Mouse (Mus musculus): ENCODE measurements around the gene Wipf2. TPM values are rescaled to one million over a fixed set of nuclear protein-coding genes. Genes with fewer than 3 reads are reported as not detected.

The Wipf2 gene
- polyA plus RNA-seq, 1 experiment from 2014 or later, result 5.4 TPM

DNA sequence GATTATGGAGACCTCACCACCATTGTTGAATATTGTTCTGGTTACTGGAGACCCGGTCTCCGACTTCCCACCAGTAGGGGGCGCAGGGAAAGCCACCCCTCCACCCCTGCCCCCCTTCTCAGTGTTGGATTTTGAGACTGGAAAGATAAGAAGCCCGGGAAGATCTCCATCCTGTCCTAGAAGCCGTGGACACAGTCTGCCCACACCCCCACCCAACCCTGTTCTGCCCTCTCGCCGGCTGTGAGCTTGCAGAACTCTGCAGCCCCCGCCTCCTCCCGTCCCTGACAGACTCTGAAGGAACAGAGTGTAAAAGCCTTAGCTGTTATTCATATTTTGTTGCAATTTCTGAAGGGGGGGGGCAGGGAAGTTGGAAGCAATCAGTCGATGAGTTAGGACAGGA, 90.9 kb downstream of the Wipf2 start:
- no peaks in the 10 kb centered on the region for H3K27me3 ChIP-seq (replicated peaks; ENCODE audit: low read depth, poor library complexity, severe bottlenecking)
- WGBS, result 5% methylated on average over 10 of the region's 10 CpGs
- peak; percentile 88 for DNase-seq (ENCODE audit: low spot score)
- H3K4me1 ChIP-seq, result peaks cover 72% of the 10 kb centered on the region
- peak overlapping the region; percentile 42 for H3K4me3 ChIP-seq
- H3K9me3 ChIP-seq, result no peaks in the 10 kb centered on the region
- peak overlapping the region; percentile 82 for H3K27ac ChIP-seq (replicated peaks)
- peaks cover 66% of the 10 kb centered on the region for H3K36me3 ChIP-seq (replicated peaks)

Other genes with a start within 250 kb of the Wipf2 start
- gene Gm12355, start 238.0 kb upstream of the Wipf2 start, polyA plus RNA-seq (2016; fragmentation: Nextera tagmentation; extraction: Ambion mirVana), result 1.3 and 2.0 TPM in 2 replicates
- gene Gsdma3, start 237.3 kb upstream of the Wipf2 start, polyA plus RNA-seq (2016; fragmentation: Nextera tagmentation; extraction: Ambion mirVana), result not detected in 2 replicates
- gene Gsdma2, start 216.9 kb upstream of the Wipf2 start, polyA plus RNA-seq (2016; fragmentation: Nextera tagmentation; extraction: Ambion mirVana), result not detected in 2 replicates
- gene Gsdma, start 199.3 kb upstream of the Wipf2 start, polyA plus RNA-seq (2016; fragmentation: Nextera tagmentation; extraction: Ambion mirVana), result not detected in 2 replicates
- gene Psmd3, start 181.1 kb upstream of the Wipf2 start, polyA plus RNA-seq (2016; fragmentation: Nextera tagmentation; extraction: Ambion mirVana), result 249 and 262 TPM in 2 replicates
- not detected in 2 replicates for gene Csf3, start 162.4 kb upstream of the Wipf2 start, polyA plus RNA-seq (2016; fragmentation: Nextera tagmentation; extraction: Ambion mirVana)
- 73.9 and 78.1 TPM in 2 replicates for gene Med24, start 134.2 kb upstream of the Wipf2 start, polyA plus RNA-seq (2016; fragmentation: Nextera tagmentation; extraction: Ambion mirVana)
- gene Thra, start 123.0 kb upstream of the Wipf2 start, polyA plus RNA-seq (2016; fragmentation: Nextera tagmentation; extraction: Ambion mirVana), result 8.8 and 9.1 TPM in 2 replicates
- 1.1 and 1.8 TPM in 2 replicates for gene Nr1d1, start 88.3 kb upstream of the Wipf2 start, polyA plus RNA-seq (2016; fragmentation: Nextera tagmentation; extraction: Ambion mirVana)
- gene Msl1, start 68.1 kb upstream of the Wipf2 start, polyA plus RNA-seq (2016; fragmentation: Nextera tagmentation; extraction: Ambion mirVana), result 23.4 and 23.5 TPM in 2 replicates
- 47.5 and 48.3 TPM in 2 replicates for gene Casc3, start 58.7 kb upstream of the Wipf2 start, polyA plus RNA-seq (2016; fragmentation: Nextera tagmentation; extraction: Ambion mirVana)
- gene Rapgefl1, start 26.9 kb upstream of the Wipf2 start, polyA plus RNA-seq (2016; fragmentation: Nextera tagmentation; extraction: Ambion mirVana), result 1.4 and 1.8 TPM in 2 replicates
- gene Cdc6, start 44.2 kb downstream of the Wipf2 start, polyA plus RNA-seq (2016; fragmentation: Nextera tagmentation; extraction: Ambion mirVana), result 65.1 and 69.1 TPM in 2 replicates
- 34.0 and 35.6 TPM in 2 replicates for gene Rara, start 64.2 kb downstream of the Wipf2 start, polyA plus RNA-seq (2016; fragmentation: Nextera tagmentation; extraction: Ambion mirVana)
- 0.25 TPM in 1 of 2 replicates, not detected in the other for gene Gjd3, start 119.4 kb downstream of the Wipf2 start, polyA plus RNA-seq (2016; fragmentation: Nextera tagmentation; extraction: Ambion mirVana)
- 332 and 336 TPM in 2 replicates for gene Top2a, start 160.6 kb downstream of the Wipf2 start, polyA plus RNA-seq (2016; fragmentation: Nextera tagmentation; extraction: Ambion mirVana)
- 658 and 684 TPM in 2 replicates for gene Igfbp4, start 177.6 kb downstream of the Wipf2 start, polyA plus RNA-seq (2016; fragmentation: Nextera tagmentation; extraction: Ambion mirVana)
- gene Tns4, start 225.7 kb downstream of the Wipf2 start, polyA plus RNA-seq (2016; fragmentation: Nextera tagmentation; extraction: Ambion mirVana), result 0.96 and 1.0 TPM in 2 replicates